Mouse (Mus musculus) stomach, postnatal 0 days (tissue): ENCODE results near the gene 2210408I21Rik.

Source experiments
- CTCF ChIP-seq: IDR thresholded peaks from 2 replicates; pipeline ENCODE4 v1.5.1; 2016; ENCODE audit warnings: antibody characterized with exemption, low read depth, mild to moderate bottlenecking, moderate library complexity
- EP300 ChIP-seq: optimal IDR thresholded peaks from 2 replicates; pipeline ENCODE3; 2016; ENCODE audit warnings: antibody characterized with exemption

- TF ChIP-seq EP300 (no peak), CTCF (no peak)
Measured at GRCm38 (mm10) chr13:77412829-77413228, 277.5 kb downstream of the 2210408I21Rik start.
